Mouse (Mus musculus): ENCODE data around the gene Nlrp3.
"Not testable (repeated sequence)": the region's sequence is repeated elsewhere in the genome, so short reads cannot be mapped to it uniquely, and the experiment has no call there.

Gene Nlrp3

GRCm38 (mm10) chr11:59537218-59538130 is 3.9 kb upstream of the Nlrp3 start:
- DNase-seq = peak; percentile 19 to 42

DNA sequence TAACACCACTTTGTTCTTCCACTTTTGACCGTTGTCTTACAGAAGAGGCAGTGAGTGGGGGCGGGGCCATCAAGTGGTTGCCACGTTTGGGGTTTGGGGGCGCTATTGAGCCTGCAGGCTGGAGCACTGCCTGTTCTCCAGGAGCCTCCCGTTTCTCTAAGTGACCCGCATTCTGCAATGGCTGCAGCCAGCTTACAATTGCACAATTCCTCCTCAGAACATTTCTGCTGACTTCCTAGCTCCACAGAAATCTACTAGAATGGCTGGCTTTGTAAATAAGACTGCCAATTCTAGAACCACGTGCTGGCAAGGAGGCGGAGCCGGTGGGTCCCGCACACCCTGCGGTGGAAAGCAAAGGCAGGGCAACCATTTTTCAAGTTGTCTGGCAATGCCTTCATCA is 3.0 kb upstream of the Nlrp3 start:
- DNase-seq = peak; percentile 83 to 87

GRCm38 (mm10) chr11:59540123-59540522 is 1.2 kb upstream of the Nlrp3 start:
- DNase-seq = no peak

- peak in 1 of 2 experiments; percentile 32 for DNase-seq
Observed at GRCm38 (mm10) chr11:59542442-59542841, 1.1 kb downstream of the Nlrp3 start.

DNA sequence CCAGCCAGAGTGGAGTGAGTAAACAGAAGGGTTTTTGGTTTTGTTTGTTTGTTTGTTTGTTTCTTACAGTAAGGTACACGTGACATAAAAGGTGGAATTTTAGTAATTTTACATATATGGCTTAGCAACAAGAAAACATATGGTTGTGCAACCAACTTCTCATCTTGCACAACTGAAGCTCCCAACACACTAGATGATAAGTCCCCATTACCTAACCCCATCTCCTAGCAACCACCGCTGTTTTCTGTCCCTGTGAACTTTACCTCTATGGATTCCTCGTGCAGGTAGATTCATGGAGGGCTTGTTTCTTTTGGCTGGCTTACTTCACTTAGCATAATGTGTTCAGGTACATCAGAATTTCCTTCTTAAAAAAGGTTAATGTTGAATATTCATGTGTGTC is 2.0 kb downstream of the Nlrp3 start:
- peak in 1 of 2 experiments; percentile 36 for DNase-seq

- DNase-seq = no peak
Observed at GRCm38 (mm10) chr11:59544005-59544404, 2.6 kb downstream of the Nlrp3 start.

DNA sequence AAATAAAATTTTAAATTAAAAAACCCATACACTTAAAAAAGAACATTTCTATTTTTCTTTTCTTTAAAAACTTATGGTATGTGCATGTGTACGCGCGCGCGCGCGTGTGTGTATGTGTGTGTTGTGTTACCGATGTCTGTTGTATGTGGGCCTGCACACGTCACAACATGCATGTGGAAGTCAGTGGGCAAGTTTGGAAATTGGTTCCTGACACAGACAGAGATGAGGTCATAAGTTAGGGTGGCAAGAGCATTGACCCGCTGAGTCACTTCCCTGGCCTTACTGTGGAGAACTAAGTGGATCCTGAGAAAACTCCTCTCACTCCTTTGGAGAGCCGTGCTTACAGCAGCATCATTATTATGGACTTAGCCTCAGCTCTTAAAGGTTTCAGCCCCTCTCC is 12.8 kb downstream of the Nlrp3 start:
- no peak for DNase-seq

GRCm38 (mm10) chr11:59554535-59554934 is 13.2 kb downstream of the Nlrp3 start:
- no peak for DNase-seq

- no peak for DNase-seq
Observed at GRCm38 (mm10) chr11:59560906-59561305, 19.5 kb downstream of the Nlrp3 start.

GRCm38 (mm10) chr11:59562336-59562735 is 21.0 kb downstream of the Nlrp3 start:
- no peak for DNase-seq

GRCm38 (mm10) chr11:59562837-59563236 is 21.5 kb downstream of the Nlrp3 start:
- DNase-seq = no peak

DNA sequence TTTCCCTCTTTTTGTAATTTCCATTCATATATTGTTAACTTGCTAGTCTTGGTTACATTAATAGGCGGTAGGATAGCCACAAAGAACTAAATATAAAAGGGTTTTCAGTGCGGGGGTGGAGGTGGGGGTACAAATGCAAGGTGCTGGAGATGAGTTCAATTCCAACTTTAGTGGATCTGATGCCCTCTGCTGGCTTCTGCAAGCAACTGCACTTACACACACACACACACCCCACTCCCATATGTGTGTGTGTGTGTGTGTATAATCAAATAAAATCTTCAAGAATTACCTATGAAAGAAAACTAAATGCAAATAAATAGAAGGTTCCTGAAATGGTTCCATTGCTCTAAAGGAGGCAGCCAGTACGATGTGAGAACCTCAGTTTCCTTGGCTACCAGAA is 27.9 kb downstream of the Nlrp3 start:
- DNase-seq = no peak

DNA sequence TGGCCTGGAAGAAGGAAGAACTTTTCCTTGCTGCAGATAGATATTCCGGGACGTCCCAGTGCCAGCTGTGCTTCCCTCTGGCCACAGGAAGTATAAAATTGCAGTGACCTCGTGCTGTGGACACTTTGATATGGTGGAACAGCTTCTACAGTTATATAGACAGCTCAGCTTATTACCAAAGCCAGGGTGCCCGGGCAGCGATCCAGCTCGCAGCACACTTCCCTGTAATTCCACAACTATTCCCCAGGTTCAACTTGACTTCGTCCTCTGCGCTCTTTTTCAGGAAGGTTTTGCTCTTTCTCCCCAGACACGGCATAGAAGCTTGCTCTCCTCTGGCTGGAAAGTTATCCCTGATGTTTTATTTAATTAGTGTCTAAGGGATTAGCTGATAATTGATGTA is 34.4 kb downstream of the Nlrp3 start:
- no peak for DNase-seq

DNA sequence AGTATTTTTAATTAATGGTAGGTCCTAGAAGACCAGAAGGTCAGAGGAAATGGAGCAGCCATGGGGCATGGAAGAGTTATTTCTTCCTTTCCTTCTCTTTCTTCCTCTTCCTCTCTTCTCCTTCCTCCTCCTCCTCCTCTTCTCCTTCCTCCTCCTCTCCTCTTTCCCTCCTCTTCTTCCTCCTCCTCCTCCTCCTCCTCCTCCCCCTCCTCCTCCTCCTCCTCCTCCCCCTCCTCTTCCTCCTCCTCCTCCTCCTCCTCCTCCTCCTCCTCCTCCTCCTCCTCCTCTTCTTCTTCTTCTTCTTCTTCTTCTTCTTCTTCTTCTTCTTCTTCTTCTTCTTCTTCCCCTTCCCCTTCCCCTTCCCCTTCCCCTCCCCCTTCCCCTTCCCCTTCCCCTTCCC is 34.8 kb downstream of the Nlrp3 start, which contains the start of gene Olfr222:
TSS of gene Olfr222 (minus strand) at position 101 of the 400 bp plus-strand sequence.
- not testable (repeated sequence) for DNase-seq

DNA sequence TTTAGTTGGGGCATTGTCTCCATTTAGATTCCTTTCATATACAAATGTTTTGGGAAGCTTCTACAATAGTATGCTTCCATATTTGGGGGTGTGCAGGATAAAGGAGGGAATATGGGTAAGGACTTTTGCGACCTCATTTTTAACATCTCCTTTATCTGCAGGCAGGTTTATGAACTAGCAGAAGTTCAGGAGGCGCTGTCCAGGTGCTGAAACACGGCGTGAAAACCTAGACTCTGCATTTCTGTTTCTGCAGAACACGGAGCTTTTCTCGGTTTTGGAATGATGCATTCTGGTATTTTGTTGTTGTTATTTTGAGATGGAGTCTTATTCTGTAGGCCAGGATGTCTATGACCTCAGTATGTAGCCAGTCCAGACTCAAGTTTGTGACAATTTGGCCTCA is 43.2 kb downstream of the Nlrp3 start:
- no peak for DNase-seq

DNA sequence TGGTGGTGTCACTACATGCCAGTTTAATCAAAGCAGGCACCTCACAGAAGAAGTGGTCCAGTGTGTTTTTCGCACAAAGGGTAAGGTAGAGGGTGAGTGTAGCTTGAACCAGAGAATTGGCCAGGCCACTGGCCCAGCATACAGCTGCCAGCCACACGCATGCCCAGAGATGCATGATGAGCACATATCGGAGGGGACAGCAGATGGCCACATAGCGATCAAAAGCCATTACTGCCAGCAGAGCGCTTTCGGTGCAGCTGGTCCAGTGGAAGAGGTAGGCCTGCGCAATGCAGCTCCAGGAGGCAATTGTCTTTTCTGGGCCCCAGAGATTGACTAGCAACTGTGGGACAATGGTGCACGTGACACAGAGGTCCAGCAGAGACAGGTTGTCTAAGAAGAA is 48.1 kb downstream of the Nlrp3 start:
- no peak for DNase-seq

DNA sequence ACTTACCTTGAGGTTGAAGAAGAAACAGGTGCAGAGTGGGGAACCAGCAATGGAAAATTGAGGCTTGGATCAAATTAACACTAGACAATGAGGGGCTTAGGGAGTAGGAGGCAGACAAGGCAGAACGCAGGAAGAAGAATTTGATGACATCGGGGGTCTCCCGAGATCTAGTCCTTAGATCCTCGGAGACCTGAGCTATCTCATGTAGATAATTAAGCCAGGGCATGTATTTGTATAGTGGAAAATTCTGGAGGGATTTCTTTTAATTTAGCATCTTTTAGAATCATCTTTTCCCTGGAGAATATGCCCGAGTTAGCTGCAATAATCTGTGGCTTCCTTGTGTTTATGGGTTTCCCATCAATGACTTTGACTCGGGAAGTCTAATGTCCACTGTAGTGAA is 51.8 kb downstream of the Nlrp3 start, which contains the start of gene Olfr223:
TSS of gene Olfr223 (minus strand) at position 101 of the 400 bp plus-strand sequence.
- DNase-seq = no peak

DNA sequence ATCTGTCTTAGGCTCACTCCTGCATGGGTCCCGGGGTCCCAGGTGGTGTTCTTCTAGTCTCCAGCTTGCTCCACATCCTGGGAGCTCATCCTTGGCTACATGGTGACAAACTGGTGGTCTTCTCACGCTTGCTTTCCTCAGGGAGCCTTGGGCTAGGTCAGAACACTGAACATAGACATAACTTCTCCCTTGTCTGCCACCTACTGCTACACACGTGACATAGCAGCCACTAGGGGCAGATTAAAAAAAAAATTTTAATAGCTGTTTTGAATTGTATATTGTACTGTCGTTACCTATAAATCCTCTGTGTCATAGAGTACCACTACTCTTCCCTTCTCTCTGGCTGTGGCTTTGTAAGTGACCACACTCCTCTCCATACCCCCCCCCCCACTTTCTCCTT is 54.7 kb downstream of the Nlrp3 start:
- DNase-seq = no peak

DNA sequence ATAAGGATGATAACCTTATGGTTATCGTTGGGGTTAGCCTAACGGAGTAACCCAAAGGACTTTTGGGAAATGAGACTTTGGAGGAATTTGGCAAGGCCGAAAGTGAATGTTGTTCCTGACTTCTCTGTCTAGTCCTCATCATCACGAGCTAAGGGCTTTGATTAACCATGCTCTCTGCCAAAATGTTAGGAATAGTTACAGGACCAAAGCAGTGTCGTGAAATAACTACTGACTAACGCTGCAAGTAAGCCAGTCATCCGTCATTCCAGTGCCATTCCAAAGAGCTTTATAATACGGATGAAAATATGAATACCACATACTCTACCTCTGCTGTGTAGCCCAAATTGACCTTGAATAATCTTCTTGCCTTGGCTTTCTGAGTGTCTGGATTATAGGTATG is 55.6 kb downstream of the Nlrp3 start:
- no peak for DNase-seq

DNA sequence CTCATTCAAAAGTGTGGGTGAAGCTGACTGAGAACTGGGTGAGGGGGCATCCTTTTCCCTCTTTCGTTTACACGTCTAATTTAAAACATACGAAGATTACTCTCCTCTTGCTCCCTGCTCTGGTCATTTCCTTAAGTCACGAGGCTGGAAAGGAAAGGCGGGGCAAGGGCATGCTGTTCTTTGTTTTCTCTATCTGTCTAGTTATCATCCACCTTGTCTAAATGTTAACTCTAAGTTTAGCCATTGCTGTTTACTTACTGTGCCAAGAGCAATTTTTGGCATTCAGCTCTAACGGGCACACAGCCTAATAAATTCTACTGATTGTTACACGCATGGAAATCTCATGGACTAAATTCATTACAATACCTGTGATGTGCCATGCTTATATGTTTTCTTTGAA is 57.8 kb downstream of the Nlrp3 start:
- no peak for DNase-seq

DNA sequence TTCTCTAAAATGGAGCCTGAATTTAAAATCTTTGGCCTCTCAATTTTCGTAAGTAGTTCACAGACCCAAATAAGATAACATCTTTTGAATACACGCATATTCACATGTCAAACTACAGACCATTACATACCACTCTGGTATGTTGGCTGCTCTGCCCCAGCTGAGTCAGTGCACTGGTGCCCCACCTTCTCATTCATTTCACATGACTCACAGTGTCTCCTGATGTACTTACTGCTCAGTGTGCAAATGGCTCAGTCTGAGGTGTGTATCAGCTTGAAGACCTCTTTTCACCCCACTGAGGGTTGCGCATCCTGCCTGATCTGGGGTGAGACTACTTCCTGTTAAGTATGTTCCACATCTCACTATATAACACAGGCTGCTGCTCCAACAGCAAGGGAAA is 59.5 kb downstream of the Nlrp3 start:
- DNase-seq = peak in 1 of 2 experiments; percentile 27

DNA sequence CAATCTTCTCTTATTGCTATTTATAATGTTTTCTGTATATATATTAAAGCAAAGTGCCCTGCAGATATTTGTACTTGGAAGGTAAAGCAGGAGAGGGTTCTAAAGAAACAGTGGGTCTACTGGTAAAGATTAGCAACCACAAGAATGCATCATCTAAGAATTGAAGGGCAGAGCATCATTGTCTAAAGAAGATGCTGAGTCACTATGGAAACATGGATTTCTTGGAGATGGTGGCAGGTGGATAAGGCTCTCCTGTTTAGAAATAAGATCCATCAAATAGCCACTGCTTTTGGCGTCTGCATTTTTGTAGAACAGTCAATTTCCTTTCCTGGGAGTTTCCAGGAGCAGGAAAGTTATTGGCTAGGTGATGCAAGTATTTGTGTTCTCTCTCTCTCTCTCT is 60.9 kb downstream of the Nlrp3 start:
- DNase-seq = no peak

- peak in 1 of 2 experiments; percentile 24 for DNase-seq
Observed at GRCm38 (mm10) chr11:59611646-59612045, 70.3 kb downstream of the Nlrp3 start.

GRCm38 (mm10) chr11:59614120-59614519 is 72.8 kb downstream of the Nlrp3 start:
- peak; percentile 44 to 56 for DNase-seq
